Mouse (Mus musculus) subcutaneous adipose tissue, adult 2 months (tissue): ENCODE results near the gene Ube2i. TPM values are rescaled to one million over a fixed set of nuclear protein-coding genes. Genes with fewer than 3 reads are reported as not detected.

Source experiments
- polyA plus RNA-seq: library from polyadenylated mRNA; depleted of rRNA; stranded (reverse); fragments of >200 nt; gene quantifications from 2 replicates; pipeline ENCODE4 v1.2.3, GENCODE M21; 2012; ENCODE audit warnings: low replicate concordance; rRNA removed

Gene Ube2i
- polyA plus RNA-seq: 103 and 196 TPM in 2 replicates

DNA sequence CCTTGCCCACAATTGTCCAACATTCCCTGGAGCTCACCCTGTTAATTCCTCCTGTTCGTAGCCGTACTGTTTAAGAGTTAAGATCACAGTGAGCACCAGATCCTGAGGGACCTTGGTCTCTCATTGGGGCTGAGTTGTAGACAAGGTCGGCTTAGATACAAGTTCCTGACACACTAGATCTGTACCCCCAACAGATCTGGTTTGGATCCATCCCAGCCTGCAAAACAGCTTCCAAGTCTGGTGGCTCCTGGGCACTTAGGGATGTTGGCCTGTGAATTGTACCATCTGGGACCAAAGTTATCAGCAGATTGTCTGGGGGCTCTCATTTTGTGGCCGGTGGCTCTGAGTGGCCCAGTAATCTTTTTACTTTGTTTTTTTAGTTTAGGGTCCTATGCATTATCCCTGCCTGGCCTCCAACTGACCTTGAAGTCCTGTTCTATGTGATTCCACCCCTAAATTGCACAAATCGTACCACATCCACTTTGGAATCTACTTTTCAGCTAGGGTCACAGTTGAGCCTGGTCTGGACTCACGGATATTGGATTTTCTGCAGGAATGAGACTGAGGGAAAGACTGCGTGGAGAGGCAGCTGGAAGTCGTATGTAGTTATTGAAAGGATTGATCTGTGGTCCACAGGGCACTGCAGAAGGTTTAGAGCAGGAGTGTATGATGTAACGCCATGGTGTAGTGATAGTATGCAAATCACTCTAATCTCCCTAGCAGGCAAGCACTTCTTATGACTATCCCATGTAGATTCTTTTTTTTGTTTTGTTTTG is at the start of gene Ube2i:
Gene Ube2i, minus strand, starts transcription at position 52 of the 776 bp plus-strand sequence.

DNA sequence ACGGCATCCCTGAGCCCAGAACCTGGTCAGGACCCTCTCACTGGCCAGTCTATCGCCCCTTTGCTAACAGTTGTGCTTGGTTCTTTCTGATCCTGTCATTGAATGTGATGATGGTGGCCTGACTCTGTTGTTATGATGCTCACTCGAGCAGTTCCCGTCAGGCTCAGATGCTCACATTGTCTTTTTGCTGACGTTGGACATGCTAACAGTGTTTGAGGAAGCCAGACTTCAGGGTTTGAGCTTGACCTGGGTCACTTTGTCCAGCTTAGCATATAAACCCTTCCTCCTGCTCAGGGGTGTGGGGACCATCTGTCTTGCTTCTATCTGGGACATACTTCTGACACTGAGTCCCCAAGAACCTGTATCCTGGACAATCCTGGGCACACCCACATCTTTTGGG is 43.9 kb upstream of the Ube2i start, which contains the start of gene Prss29:
Gene Prss29, plus strand, starts transcription at position 301 of the 400 bp plus-strand sequence.

DNA sequence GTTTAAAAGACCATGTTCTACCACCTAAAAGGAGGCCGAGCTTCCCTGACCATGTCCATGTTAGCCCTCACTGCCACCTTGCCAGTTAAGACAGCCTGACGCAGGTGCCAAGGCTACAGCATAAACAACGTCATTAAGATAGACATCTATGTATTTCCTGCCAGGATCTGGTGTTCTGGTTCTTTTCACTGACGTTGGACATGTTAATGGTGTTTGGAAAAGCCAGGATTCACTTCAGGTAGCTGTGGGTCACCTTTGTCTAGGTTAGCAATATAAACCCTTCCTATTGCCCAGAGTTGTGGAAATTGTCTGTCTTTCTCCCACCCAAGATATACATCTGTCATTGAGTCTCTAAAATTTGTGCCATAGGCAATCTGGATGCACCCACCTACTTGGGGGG is 33.9 kb upstream of the Ube2i start, which contains the start of gene Prss28:
Gene Prss28, plus strand, starts transcription at position 301 of the 400 bp plus-strand sequence.

DNA sequence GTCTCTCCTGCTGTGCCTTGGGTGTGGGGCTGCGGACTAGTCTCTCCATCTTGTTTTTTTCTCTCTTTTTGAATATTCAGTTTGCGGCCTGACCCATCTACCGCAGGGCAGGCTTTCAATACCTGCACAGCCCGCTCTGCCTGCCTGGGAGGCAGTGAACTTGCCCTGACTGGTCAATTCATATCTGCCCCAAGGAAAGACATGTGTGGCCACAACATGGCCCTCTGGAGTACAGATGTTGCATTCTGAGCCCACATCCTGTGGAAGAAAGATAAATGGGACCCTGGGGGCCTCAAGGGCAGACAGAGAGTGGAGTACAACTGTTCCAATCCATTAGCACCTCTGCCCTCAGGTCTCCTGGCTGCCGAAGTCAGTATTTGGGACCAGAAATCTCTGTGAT is 23.7 kb upstream of the Ube2i start, which contains the start of gene Prss34:
Gene Prss34, plus strand, starts transcription at position 301 of the 400 bp plus-strand sequence.

DNA sequence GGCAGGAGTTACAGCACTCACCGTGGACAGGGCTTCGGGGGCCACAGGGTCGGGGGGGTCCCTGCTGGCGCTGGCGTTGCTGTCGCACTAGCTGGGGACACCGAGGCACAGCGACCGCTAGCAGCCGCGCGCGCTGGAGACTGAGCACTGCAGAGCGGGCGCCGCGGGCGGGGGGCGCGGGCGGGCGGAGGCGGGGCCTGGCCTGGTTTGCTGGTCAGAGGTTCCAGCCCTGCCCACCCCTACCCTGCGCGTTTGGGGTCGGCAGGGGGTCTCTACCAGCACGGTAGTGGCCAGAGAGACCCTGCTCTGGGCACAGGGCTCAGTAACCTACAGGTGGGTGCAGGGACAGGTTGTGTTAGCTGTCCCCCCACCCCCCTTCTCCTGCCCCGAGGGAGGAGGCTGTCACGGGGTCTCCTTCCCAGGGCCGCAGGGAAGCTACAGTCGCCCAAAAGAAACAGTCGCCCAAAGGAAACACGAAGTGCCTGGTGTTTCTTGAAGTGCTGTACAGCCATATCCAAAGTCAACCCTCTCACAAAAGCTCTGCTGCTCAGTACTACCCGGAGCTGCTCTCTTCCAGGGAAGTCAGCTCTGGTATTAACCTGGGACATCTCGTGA is 18.2 kb downstream of the Ube2i start, which contains the start of gene Baiap3:
Gene Baiap3, minus strand, starts transcription at position 225 of the 615 bp plus-strand sequence.

DNA sequence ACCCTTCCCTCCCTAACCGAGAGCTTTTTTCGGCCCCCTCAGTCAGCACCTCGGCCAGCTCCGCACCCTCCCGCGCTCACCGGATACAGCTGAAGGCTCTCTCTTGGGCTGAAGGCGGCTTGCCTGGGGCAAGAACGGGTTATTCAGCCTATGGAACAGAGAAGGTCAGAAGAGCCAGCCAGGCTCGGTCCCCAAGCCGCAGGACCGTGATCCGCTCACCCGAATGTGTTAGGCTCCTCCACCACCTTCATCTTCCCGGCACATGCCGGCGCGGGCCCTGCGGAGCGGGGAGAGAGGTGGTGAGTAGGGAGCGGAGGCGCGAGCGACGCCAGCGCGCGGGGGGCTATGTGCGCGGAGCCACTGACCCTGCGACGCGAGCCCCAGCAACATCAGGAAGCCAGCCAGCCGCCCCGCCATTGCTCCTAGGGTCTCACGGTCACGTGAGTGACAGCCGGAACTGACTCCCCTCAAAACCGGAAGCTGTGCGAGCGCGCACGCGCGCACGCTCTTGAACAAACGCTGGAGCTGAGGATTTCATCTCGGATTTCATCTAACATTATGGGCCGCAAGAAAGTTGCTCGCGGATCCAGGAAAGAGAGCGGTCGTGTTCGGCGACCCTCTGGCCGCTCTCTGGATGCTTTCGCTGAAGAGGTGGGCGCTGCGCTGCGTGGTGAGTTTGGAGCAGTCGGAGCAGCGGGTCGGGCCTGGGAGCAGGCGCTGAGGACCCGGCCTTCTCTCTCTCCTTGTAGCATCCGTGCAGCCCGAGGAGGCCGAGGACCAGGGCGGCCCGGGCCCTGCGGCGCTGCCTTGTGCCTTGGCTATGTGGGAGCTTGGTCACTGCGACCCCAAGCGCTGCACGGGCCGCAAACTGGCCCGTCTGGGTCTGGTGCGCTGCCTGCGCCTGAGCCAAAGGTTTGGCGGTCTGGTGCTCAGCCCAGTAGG is 34.5 kb downstream of the Ube2i start, which contains the start of the genes Gnptg and Tsr3:
Gene Gnptg, minus strand, starts transcription at position 430 of the 942 bp plus-strand sequence.
Gene Tsr3, plus strand, starts transcription at position 476 of the 942 bp plus-strand sequence.

Other genes starting within 250 kb of the Ube2i start
- gene Tmem204, start 191.0 kb downstream of the Ube2i start, polyA plus RNA-seq: 53.5 and 71.2 TPM in 2 replicates
- gene Telo2, start 158.7 kb downstream of the Ube2i start, polyA plus RNA-seq: 15.3 and 43.8 TPM in 2 replicates
- 0.11 TPM in 1 of 2 replicates, not detected in the other for gene Ptx4, start 153.9 kb downstream of the Ube2i start, polyA plus RNA-seq
- gene Clcn7, start 141.2 kb downstream of the Ube2i start, polyA plus RNA-seq: 42.8 and 52.6 TPM in 2 replicates
- 0.04 TPM in 1 of 2 replicates, not detected in the other for gene Ccdc154, start 112.2 kb downstream of the Ube2i start, polyA plus RNA-seq
- not detected in 2 replicates for gene Gm38655, start 99.2 kb downstream of the Ube2i start, polyA plus RNA-seq
- gene BC003965, start 90.1 kb downstream of the Ube2i start, polyA plus RNA-seq: 12.1 and 13.6 TPM in 2 replicates
- gene Unkl, start 86.2 kb downstream of the Ube2i start, polyA plus RNA-seq: 12.5 and 21.7 TPM in 2 replicates
- gene Gnptg, start 34.5 kb downstream of the Ube2i start, polyA plus RNA-seq: 40.8 and 46.8 TPM in 2 replicates
- gene Tsr3, start 34.5 kb downstream of the Ube2i start, polyA plus RNA-seq: 21.1 and 23.1 TPM in 2 replicates
- 5.7 and 6.2 TPM in 2 replicates for gene Baiap3, start 18.3 kb downstream of the Ube2i start, polyA plus RNA-seq
- gene Prss34, start 23.8 kb upstream of the Ube2i start, polyA plus RNA-seq: 0.09 and 1.2 TPM in 2 replicates
- gene Prss28, start 34.0 kb upstream of the Ube2i start, polyA plus RNA-seq: not detected in 2 replicates
- gene Prss29, start 44.0 kb upstream of the Ube2i start, polyA plus RNA-seq: not detected in 2 replicates
- 0.64 and 1.0 TPM in 2 replicates for gene Tpsab1, start 70.9 kb upstream of the Ube2i start, polyA plus RNA-seq
- 2.8 and 25.6 TPM in 2 replicates for gene Tpsb2, start 91.7 kb upstream of the Ube2i start, polyA plus RNA-seq
- 0.39 TPM in 1 of 2 replicates, not detected in the other for gene Tpsg1, start 94.7 kb upstream of the Ube2i start, polyA plus RNA-seq
- gene Cacna1h, start 159.2 kb upstream of the Ube2i start, polyA plus RNA-seq: 1.9 and 28.2 TPM in 2 replicates
- gene Tekt4, start 180.0 kb upstream of the Ube2i start, polyA plus RNA-seq: 0.13 TPM in 1 of 2 replicates, not detected in the other
- not detected in 2 replicates for gene Sstr5, start 222.7 kb upstream of the Ube2i start, polyA plus RNA-seq